Mouse (Mus musculus) mesoderm, embryonic 11.5 days (tissue): Measurements from ENCODE around the gene Psmd14.

Source experiments
- DNase-seq: peaks from one replicate; pipeline ENCODE4 v3.0.0-alpha.2; 2012; ENCODE audit warnings: low read depth, low spot score

Psmd14 gene

GRCm38 (mm10) chr2:61760044-61760443 lies 48.5 kb downstream of the Psmd14 start:
- no peak for DNase-seq

GRCm38 (mm10) chr2:61764470-61765105 lies 53.1 kb downstream of the Psmd14 start:
- no peak for DNase-seq

- no peak for DNase-seq
These were observed 54.0 kb downstream of the Psmd14 start for GRCm38 (mm10) chr2:61765526-61765925.

- no peak for DNase-seq
These were observed 69.3 kb downstream of the Psmd14 start for GRCm38 (mm10) chr2:61780794-61781193.

GRCm38 (mm10) chr2:61794960-61795359 lies 83.5 kb downstream of the Psmd14 start:
- no peak for DNase-seq

- no peak for DNase-seq
These were observed 86.6 kb downstream of the Psmd14 start for GRCm38 (mm10) chr2:61798048-61798447.

- no peak for DNase-seq
These were observed 91.3 kb downstream of the Psmd14 start, which contains the start of gene Tbr1 for GRCm38 (mm10) chr2:61802656-61803251. Gene Tbr1, plus strand, starts transcription at chr2:61802930.

- DNase-seq, result no peak
These were observed 92.2 kb downstream of the Psmd14 start for GRCm38 (mm10) chr2:61803443-61804367.

- DNase-seq, result no peak
These were observed 92.9 kb downstream of the Psmd14 start for GRCm38 (mm10) chr2:61804382-61804840.

GRCm38 (mm10) chr2:61804841-61805540 lies 93.5 kb downstream of the Psmd14 start:
- no peak for DNase-seq

- no peak for DNase-seq
These were observed 94.2 kb downstream of the Psmd14 start for GRCm38 (mm10) chr2:61805541-61806345.

GRCm38 (mm10) chr2:61806346-61806825 lies 94.9 kb downstream of the Psmd14 start:
- DNase-seq, result no peak

- peak; percentile 60 for DNase-seq
These were observed 95.7 kb downstream of the Psmd14 start for GRCm38 (mm10) chr2:61807151-61807550.

GRCm38 (mm10) chr2:61807781-61808180 lies 96.3 kb downstream of the Psmd14 start:
- no peak for DNase-seq

GRCm38 (mm10) chr2:61808776-61809175 lies 97.3 kb downstream of the Psmd14 start:
- DNase-seq, result no peak

- no peak for DNase-seq
These were observed 97.9 kb downstream of the Psmd14 start for GRCm38 (mm10) chr2:61809381-61809780.

- no peak for DNase-seq
These were observed 99.3 kb downstream of the Psmd14 start for GRCm38 (mm10) chr2:61810751-61811150.

- DNase-seq, result no peak
These were observed 99.6 kb downstream of the Psmd14 start for GRCm38 (mm10) chr2:61811163-61811506.

- peak; percentile 71 for DNase-seq
These were observed 100.3 kb downstream of the Psmd14 start for GRCm38 (mm10) chr2:61811507-61812421.

GRCm38 (mm10) chr2:61812536-61812935 lies 101.0 kb downstream of the Psmd14 start:
- no peak for DNase-seq
